Mouse (Mus musculus) spleen, postnatal 0 days (tissue): Measurements from ENCODE around the gene Olfr589. TPM values are rescaled to one million over a fixed set of nuclear protein-coding genes. Genes with fewer than 3 reads are reported as not detected.

Experiments
- polyA plus RNA-seq: library from polyadenylated mRNA; unstranded; fragments of >200 nt; fragmentation: Nextera tagmentation; extraction: Ambion mirVana; gene quantifications from 2 replicates; pipeline ENCODE4 v1.2.1, GENCODE M21; 2015

Gene Olfr589
- polyA plus RNA-seq, result not detected in 2 replicates

GRCm38 (mm10) chr7:103156256-103156655 lies at the start of gene Olfr589:
TSS of gene Olfr589 (minus strand) at chr7:103156356.

DNA sequence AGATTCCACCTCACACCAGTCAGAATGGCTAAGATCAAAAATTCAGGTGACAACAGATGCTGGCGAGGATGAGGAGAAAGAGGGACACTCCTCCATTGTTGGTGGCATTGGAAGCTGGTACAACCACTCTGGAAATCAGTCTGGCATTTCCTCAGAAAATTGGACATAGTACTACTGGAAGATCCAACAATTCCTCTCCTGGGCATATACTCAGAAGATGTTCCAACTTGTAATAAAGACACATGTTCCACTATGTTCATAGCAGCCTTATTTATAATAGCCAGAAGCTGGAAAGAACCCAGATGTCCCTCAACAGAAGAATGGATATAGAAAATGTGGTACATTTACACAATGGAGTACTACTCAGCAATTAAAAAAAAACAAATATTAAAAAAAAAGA lies 28.3 kb upstream of the Olfr589 start, which contains the start of gene Olfr592:
Gene Olfr592, plus strand, starts transcription at position 301 of the 400 bp plus-strand sequence.

DNA sequence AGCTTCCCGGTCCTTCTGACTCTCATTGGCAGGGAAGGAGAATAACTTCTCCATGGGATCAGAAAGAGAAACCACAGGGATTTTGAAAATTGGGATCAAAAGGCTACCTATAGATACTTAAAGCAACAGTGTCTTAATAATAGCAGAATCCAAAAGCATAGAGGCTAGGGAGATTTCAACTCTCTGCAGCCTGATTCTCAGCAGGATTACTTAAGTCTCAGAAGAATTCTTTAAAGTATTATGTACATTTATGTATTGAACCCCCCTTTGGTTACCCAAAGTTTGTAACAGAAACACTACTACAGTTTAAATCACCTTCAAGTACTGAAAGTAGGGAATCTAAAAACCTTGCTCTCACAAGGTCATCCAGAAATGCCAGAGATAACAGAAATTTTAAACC lies 22.1 kb upstream of the Olfr589 start, which contains the start of gene Olfr591:
Gene Olfr591, minus strand, starts transcription at position 101 of the 400 bp plus-strand sequence.

GRCm38 (mm10) chr7:103140579-103140978 lies 15.6 kb downstream of the Olfr589 start, which contains the start of gene Olfr588-ps1:
TSS of gene Olfr588-ps1 (plus strand) at chr7:103140879.

GRCm38 (mm10) chr7:103125538-103125937 lies 30.6 kb downstream of the Olfr589 start, which contains the start of gene Olfr586:
TSS of gene Olfr586 (minus strand) at chr7:103125638.

Other genes with a start within 250 kb of the Olfr589 start
- gene Olfr571, start 238.8 kb downstream of the Olfr589 start, polyA plus RNA-seq, result not detected in 2 replicates
- gene Olfr572, start 231.9 kb downstream of the Olfr589 start, polyA plus RNA-seq, result not detected in 2 replicates
- gene Olfr573-ps1, start 213.8 kb downstream of the Olfr589 start, polyA plus RNA-seq, result not detected in 2 replicates
- gene Olfr574, start 207.9 kb downstream of the Olfr589 start, polyA plus RNA-seq, result not detected in 2 replicates
- not detected in 2 replicates for gene Olfr575, start 197.6 kb downstream of the Olfr589 start, polyA plus RNA-seq
- not detected in 2 replicates for gene Olfr576, start 193.7 kb downstream of the Olfr589 start, polyA plus RNA-seq
- gene Olfr577, start 180.4 kb downstream of the Olfr589 start, polyA plus RNA-seq, result not detected in 2 replicates
- gene Olfr578, start 167.0 kb downstream of the Olfr589 start, polyA plus RNA-seq, result not detected in 2 replicates
- not detected in 2 replicates for gene Olfr582, start 118.3 kb downstream of the Olfr589 start, polyA plus RNA-seq
- not detected in 2 replicates for gene Olfr583, start 105.1 kb downstream of the Olfr589 start, polyA plus RNA-seq
- not detected in 2 replicates for gene Olfr584, start 74.5 kb downstream of the Olfr589 start, polyA plus RNA-seq
- not detected in 2 replicates for gene Olfr585, start 58.6 kb downstream of the Olfr589 start, polyA plus RNA-seq
- not detected in 2 replicates for gene Olfr586, start 30.7 kb downstream of the Olfr589 start, polyA plus RNA-seq
- gene Olfr588-ps1, start 15.5 kb downstream of the Olfr589 start, polyA plus RNA-seq, result not detected in 2 replicates
- gene Olfr591, start 22.0 kb upstream of the Olfr589 start, polyA plus RNA-seq, result not detected in 2 replicates
- gene Olfr592, start 28.4 kb upstream of the Olfr589 start, polyA plus RNA-seq, result not detected in 2 replicates
- not detected in 2 replicates for gene Olfr593, start 55.5 kb upstream of the Olfr589 start, polyA plus RNA-seq
- gene Olfr594, start 60.6 kb upstream of the Olfr589 start, polyA plus RNA-seq, result not detected in 2 replicates
- gene Usp17ld, start 96.1 kb upstream of the Olfr589 start, polyA plus RNA-seq, result not detected in 2 replicates
- not detected in 2 replicates for gene Olfr596, start 149.3 kb upstream of the Olfr589 start, polyA plus RNA-seq
- gene Olfr597, start 160.0 kb upstream of the Olfr589 start, polyA plus RNA-seq, result not detected in 2 replicates
- not detected in 2 replicates for gene Olfr598, start 167.2 kb upstream of the Olfr589 start, polyA plus RNA-seq
- not detected in 2 replicates for gene Olfr599, start 179.6 kb upstream of the Olfr589 start, polyA plus RNA-seq
- not detected in 2 replicates for gene Olfr600, start 193.3 kb upstream of the Olfr589 start, polyA plus RNA-seq
- gene Olfr601, start 206.3 kb upstream of the Olfr589 start, polyA plus RNA-seq, result not detected in 2 replicates
- gene Olfr603, start 229.8 kb upstream of the Olfr589 start, polyA plus RNA-seq, result not detected in 2 replicates